ENCODE assay signal across 19 mouse cellular contexts in the genomic region with DNA sequence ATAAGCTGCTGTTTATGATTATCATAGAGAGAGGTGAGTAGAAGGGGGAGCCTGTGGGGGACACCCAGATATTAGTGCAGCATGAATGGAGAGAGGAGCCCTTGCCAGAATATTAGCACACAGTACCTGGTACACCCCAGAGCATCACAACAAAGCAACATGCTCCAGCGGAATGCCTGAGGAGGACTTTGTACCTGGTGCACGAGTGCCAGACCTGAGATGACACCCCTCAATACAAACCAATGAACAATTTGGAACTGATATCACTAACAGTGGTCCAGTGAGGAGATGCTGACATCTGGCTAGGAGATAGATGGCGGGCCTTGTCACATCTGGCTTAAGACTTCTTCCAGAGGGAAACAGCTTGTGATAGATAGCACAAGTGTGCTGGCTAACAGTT.
"Had no signal": no experiment of that assay in that cellular context is flagged by ENCODE, and none has a peak within 500 bp of the region (broad histone marks: within the 10 kb centered on the region; RNA-seq: fewer than 3 reads in every experiment).

No protein-coding gene starts in this region.

- H3K4me2 ChIP-seq: hindbrain, embryonic 15.5 days; limb, embryonic 13.5 days; liver, embryonic 12.5 days; lung, embryonic 14.5 days; midbrain, embryonic 11.5 days; midbrain, embryonic 15.5 days; neural tube, embryonic 13.5 days; stomach, embryonic 15.5 days had no signal

- ATAC-seq: intestine, embryonic 16.5 days; liver, embryonic 12.5 days; midbrain, embryonic 15.5 days had no signal

- H3K36me3 ChIP-seq: hindbrain, embryonic 15.5 days; limb, embryonic 13.5 days; liver, embryonic 12.5 days; midbrain, embryonic 15.5 days; neural tube, embryonic 13.5 days; stomach, embryonic 15.5 days had no signal

- H3K27ac ChIP-seq: hindbrain, embryonic 15.5 days; limb, embryonic 13.5 days; liver, embryonic 12.5 days; macrophage; midbrain, embryonic 15.5 days; neural tube, embryonic 13.5 days; stomach, embryonic 15.5 days had no signal

- H3K4me1 ChIP-seq: limb, embryonic 13.5 days; megakaryocyte, embryonic 14.5 days; stomach, embryonic 15.5 days had no signal

- DNase-seq: layer of hippocampus, adult 9-11 months; layer of hippocampus, postnatal 36 days; lung, embryonic 14.5 days; lung, postnatal 14 days; retina, postnatal 1 day; right cerebral cortex, postnatal 4 days; spleen, adult 18-20 months; thymus, adult 2 months; thymus, postnatal 25 days had no signal

- H3K4me3 ChIP-seq: hindbrain, embryonic 15.5 days; limb, embryonic 13.5 days; liver, embryonic 12.5 days; megakaryocyte, embryonic 14.5 days; midbrain, embryonic 15.5 days; neural tube, embryonic 13.5 days; stomach, embryonic 15.5 days had no signal

- H3K27me3 ChIP-seq: hindbrain, embryonic 15.5 days; limb, embryonic 13.5 days; liver, embryonic 12.5 days; megakaryocyte, embryonic 14.5 days; midbrain, embryonic 15.5 days; neural tube, embryonic 13.5 days; stomach, embryonic 15.5 days had no signal

- H3K9me3 ChIP-seq: hindbrain, embryonic 15.5 days; limb, embryonic 13.5 days; liver, embryonic 12.5 days; midbrain, embryonic 15.5 days; neural tube, embryonic 13.5 days; stomach, embryonic 15.5 days had no signal

- H3K9ac ChIP-seq: hindbrain, embryonic 15.5 days; limb, embryonic 13.5 days; liver, embryonic 12.5 days; lung, embryonic 14.5 days; midbrain, embryonic 15.5 days; neural tube, embryonic 13.5 days; stomach, embryonic 15.5 days had no signal
